Mouse (Mus musculus): Measurements from ENCODE around the gene Rhobtb1.
A peak's percentile ranks its signal among the peaks of the same experiment; 100 is the strongest.

GRCm38 (mm10) chr10:69179341-69179740, 28.1 kb downstream of the Rhobtb1 start:
- TF ChIP-seq CTCF (conservative IDR thresholded peaks at IDR 0.05; ENCODE audit: low read length) = peak; percentile 65
- TF ChIP-seq POU5F1 (IDR thresholded peaks at IDR 0.05; ENCODE audit: borderline replicate concordance, low read length) = no peak
